Mouse (Mus musculus) cortical plate, adult 2 months (tissue): Measurements from ENCODE around the gene Gsta2.

Experiments
- CTCF ChIP-seq: fragments of 200-500 bp; IDR thresholded peaks from 2 replicates; pipeline ENCODE4 v1.5.1; 2011; ENCODE audit warnings: mild to moderate bottlenecking, control low read depth, low read length; ENCODE audit not compliant: insufficient read depth; ENCODE audit errors: extremely low read depth
- POLR2A ChIP-seq: fragments of 200-500 bp; IDR thresholded peaks from 2 replicates; pipeline ENCODE4 v1.6.1; 2011; ENCODE audit warnings: mild to moderate bottlenecking, low read length, control low read depth; ENCODE audit not compliant: insufficient read depth; ENCODE audit errors: extremely low read depth

GRCm38 (mm10) chr9:78393741-78394140 is 38.2 kb upstream of the Gsta2 start:
- TF ChIP-seq CTCF (no peak), POLR2A (no peak)
